Mouse (Mus musculus) kidney, adult 2 months (tissue): Measurements from ENCODE around the gene Emc8. TPM values are rescaled to one million over a fixed set of nuclear protein-coding genes. Genes with fewer than 3 reads are reported as not detected.
"Not testable (repeated sequence)": the region's sequence is repeated elsewhere in the genome, so short reads cannot be mapped to it uniquely, and the experiment has no call there.

Source experiments
- DNase-seq: peaks from one replicate; pipeline ENCODE4 v3.0.0; 2021
- H3K27ac ChIP-seq: fragments of 200-500 bp; 2 replicates; pipeline ENCODE4 v1.5.1; 2012; ENCODE audit warnings: low read depth, low read length, control low read depth, inconsistent platforms; ENCODE audit not compliant: insufficient read depth
- H3K27me3 ChIP-seq: fragments of 200-500 bp; replicated peaks from 2 replicates; pipeline ENCODE4 v1.6.1; 2012; ENCODE audit warnings: mild to moderate bottlenecking, moderate library complexity, low read length, inconsistent platforms; ENCODE audit not compliant: control insufficient read depth, insufficient read depth
- H3K36me3 ChIP-seq: fragments of 200-500 bp; 2 replicates; pipeline ENCODE4 v1.6.1; 2012; ENCODE audit warnings: mild to moderate bottlenecking, moderate library complexity, low read length, inconsistent platforms; ENCODE audit not compliant: control insufficient read depth, insufficient read depth
- H3K4me1 ChIP-seq: fragments of 200-500 bp; 2 replicates; pipeline ENCODE4 v1.6.1; 2011; ENCODE audit warnings: low read length; ENCODE audit not compliant: control insufficient read depth, insufficient read depth
- H3K4me3 ChIP-seq: fragments of 200-500 bp; 2 replicates; pipeline ENCODE4 v1.5.1; 2011; ENCODE audit warnings: mild to moderate bottlenecking, low read depth, low read length, control low read depth; ENCODE audit not compliant: insufficient read depth
- CTCF ChIP-seq: fragments of 200-500 bp; conservative IDR thresholded peaks from 2 replicates; pipeline ENCODE4 v1.5.1; 2011; ENCODE audit warnings: low read depth, mild to moderate bottlenecking, control low read depth, low read length, moderate library complexity, mixed read lengths; ENCODE audit not compliant: insufficient read depth, insufficient read length
- POLR2A ChIP-seq: fragments of 200-500 bp; IDR thresholded peaks from one replicate; pipeline ENCODE4 v1.6.1; 2011; ENCODE audit warnings: low read depth, low read length, control low read depth
- WGBS: fragments of 180-500 bp; shearing (Covaris S2); methylation state at CpG from one replicate; pipeline ENCODE4 v1.1.7; 2018; 5-methylcytosine and 5-hydroxymethylcytosine counted together
- polyA plus RNA-seq: library from polyadenylated mRNA; depleted of rRNA; stranded (reverse); fragments of >200 nt; gene quantifications from 2 replicates; pipeline ENCODE4 v1.2.3, GENCODE M21; 2012

The Emc8 gene
- polyA plus RNA-seq, 1 experiment, result 67.0 TPM

DNA sequence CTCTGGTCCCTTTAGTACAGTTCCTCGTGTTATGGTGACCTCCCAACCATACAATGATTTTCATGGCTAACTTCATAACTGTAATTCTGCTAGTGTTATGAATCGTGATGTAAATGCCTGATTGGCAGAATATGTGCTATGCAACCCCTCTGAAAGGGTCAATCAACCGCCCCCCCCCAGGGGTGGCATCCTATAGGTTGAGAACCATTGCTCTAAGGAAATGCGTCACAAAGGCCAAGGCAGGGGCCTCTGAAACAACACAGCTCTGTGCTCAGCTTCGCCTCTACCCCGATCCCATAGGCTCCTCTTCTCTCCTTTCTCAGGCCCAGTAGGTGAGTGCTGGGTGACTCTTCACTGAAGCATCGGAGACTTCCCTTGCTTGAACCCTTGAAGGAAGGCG, 17.2 kb upstream of the Emc8 start:
- TF ChIP-seq CTCF (no peak), POLR2A (no peak)
- H3K27ac ChIP-seq, result no peak overlapping the region
- H3K4me3 ChIP-seq, result no peak overlapping the region
- H3K27me3 ChIP-seq, result no peaks in the 10 kb centered on the region
- DNase-seq, result no peak
- 91% methylated on average over 8 of the region's 8 CpGs for WGBS
- no peaks in the 10 kb centered on the region for H3K36me3 ChIP-seq
- H3K4me1 ChIP-seq, result no peaks in the 10 kb centered on the region

DNA sequence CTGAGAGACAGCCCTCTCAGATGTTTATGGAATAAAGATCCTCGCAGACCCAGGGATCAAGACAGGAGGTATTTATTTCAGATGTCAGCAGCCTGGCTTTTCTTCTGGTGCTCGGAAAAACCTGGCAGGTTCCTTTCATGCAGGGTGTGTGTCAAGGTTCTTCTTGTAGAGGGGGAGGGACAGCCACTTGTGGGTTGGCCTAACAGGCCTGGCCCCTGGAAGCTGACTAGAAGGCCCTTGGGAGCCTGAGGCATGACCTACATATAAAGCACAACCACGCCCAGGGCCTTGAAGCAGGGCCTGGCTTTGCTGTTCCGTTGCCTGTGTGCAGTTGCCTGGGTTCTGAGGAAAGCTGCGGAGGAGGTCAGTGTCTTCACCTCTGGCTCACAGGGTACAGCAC, 16.7 kb upstream of the Emc8 start:
- no peak for TF ChIP-seq CTCF
- no peak for TF ChIP-seq POLR2A
- DNase-seq, result no peak
- Histone ChIP-seq H3K4me3 (no peak overlapping the region), H3K27ac (no peak overlapping the region), H3K4me1 (no peaks in the 10 kb centered on the region), H3K27me3 (no peaks in the 10 kb centered on the region), H3K36me3 (no peaks in the 10 kb centered on the region)
- 82% methylated on average over 5 of the region's 5 CpGs for WGBS

DNA sequence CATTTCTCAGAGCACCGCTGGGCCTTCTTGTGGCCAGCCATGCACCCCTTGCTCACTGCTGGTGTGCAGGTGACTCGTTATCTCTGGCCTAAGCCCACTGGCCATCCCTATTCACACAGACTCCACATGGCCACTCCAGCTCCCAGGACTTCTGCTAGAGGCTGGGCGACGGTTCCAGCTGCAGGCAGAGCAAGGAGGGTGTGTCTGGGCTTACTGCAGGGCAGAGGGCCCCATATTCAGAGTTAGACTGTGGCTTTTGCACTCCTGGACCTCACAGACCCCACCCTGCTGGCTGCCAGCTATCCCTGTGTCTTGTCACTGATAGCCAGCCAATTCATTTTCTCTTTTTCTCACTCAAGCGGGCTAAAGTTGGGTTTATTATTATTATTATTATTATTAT, 15.7 kb upstream of the Emc8 start:
- 84% methylated on average over 5 of the region's 5 CpGs for WGBS
- Histone ChIP-seq H3K4me1 (no peaks in the 10 kb centered on the region), H3K27me3 (no peaks in the 10 kb centered on the region), H3K36me3 (no peaks in the 10 kb centered on the region), H3K27ac (no peak overlapping the region), H3K4me3 (no peak overlapping the region)
- no peak for DNase-seq
- TF ChIP-seq CTCF (no peak), POLR2A (no peak)

DNA sequence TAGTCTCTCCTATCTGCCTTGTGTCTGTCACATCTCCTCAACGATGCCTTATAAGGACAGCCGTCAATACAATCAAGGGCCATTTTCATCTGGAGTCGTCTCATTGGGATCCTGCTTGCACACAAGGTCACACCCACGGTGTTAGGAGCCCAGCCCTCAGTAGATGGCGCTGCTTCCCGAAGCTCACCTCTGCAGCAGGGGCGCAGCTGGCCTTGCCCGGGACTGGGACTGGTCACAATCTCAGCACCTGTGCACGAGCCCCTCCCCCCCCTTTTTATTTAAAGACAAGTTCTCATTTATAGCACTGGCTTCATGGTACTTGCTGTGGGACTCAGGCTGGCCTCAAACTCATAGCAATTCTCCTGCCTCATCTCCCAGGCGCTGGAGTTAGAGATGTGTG, 15.2 kb upstream of the Emc8 start:
- Histone ChIP-seq H3K27me3 (no peaks in the 10 kb centered on the region), H3K4me3 (no peak overlapping the region), H3K36me3 (no peaks in the 10 kb centered on the region), H3K27ac (no peak overlapping the region), H3K4me1 (no peaks in the 10 kb centered on the region)
- peak; percentile 81 for DNase-seq
- WGBS, result 13% methylated on average over 10 of the region's 10 CpGs
- TF ChIP-seq CTCF (peak; percentile 90), POLR2A (no peak)

DNA sequence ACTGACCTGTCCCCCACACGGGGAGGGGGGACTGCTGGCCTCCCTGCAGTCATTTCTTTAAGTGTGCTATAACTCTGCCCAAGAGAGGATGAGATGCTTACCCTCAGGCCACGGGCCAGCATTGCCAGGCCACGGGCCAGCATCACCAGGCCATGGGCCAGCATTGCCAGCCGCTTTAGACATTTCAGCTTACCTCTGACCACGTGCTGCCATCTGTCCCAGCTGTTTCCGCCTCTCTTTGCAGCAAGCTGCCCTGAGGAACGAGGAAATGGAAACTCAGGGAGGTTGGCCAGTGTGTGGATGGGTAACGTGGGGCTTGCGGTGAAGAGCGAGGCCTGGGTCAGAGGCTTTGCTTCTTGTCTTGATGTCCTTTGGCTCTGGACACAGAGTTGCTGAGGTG, 12.7 kb upstream of the Emc8 start:
- WGBS, result 85% methylated on average over 10 of the region's 10 CpGs
- H3K4me1 ChIP-seq, result no peaks in the 10 kb centered on the region
- TF ChIP-seq CTCF (no peak), POLR2A (no peak)
- H3K36me3 ChIP-seq, result no peaks in the 10 kb centered on the region
- H3K4me3 ChIP-seq, result no peak overlapping the region
- no peak overlapping the region for H3K27ac ChIP-seq
- H3K27me3 ChIP-seq, result no peaks in the 10 kb centered on the region
- no peak for DNase-seq

DNA sequence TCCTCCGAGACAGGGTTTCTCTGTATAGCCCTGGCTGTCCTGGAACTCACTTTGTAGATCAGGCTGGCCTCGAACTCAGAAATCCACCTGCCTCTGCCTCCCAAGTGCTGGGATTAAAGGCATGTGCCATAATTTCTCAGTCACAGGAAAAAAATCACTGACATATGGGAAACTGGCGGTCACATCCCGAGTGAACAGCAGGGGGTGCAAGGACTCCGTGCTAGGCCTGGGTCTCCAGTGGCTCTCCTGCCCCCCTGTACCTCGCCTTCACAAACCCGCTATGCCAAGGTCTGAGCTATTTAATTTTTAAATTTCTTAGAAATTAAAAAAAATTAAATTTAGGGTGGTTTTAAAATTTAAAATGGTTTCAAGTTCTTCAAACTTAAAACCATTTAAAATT, 12.0 kb upstream of the Emc8 start:
- TF ChIP-seq CTCF, result peak; percentile 62
- not testable (repeated sequence) for H3K27me3 ChIP-seq, H3K27ac ChIP-seq, H3K36me3 ChIP-seq, DNase-seq, H3K4me3 ChIP-seq, H3K4me1 ChIP-seq
- 50% methylated on average over 7 of the region's 7 CpGs for WGBS

DNA sequence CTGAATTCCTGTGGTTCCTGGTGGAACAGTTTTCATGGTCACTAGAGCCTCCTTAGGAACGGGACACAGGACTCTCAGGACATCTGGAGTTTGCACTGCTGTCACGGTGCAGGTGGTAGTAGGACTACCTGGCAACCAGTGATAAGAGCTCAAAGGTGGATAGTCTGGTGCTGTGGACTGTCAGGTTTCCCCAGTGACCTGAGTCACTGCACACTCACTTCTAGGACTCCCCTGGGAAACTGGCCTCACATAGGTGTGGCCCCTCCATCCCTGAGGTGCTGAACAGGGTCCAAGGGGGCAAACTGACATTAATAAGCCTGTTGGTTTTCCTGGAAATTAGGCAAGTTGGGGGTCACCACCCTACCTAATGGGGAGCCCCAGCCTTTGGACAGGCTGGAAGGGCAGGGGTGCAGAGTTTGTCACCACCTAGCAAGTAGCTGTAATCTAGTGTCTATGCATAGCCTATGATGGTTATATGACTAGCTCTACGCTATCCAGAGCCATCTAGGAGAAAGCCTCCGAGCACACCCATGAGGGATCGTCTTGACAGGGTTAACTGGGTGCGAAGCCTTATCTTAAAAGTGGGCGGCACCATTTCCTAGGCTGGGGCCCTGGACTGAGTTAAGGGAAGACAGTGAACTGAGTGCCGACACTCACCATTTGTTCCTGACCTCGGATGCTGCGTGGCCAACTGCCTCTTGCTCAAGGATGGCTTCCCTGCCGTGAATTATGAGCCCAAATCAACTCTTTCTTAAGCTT, 11.4 kb upstream of the Emc8 start:
- DNase-seq, result no peak
- Histone ChIP-seq H3K27me3 (no peaks in the 10 kb centered on the region), H3K4me3 (no peak overlapping the region), H3K27ac (no peak overlapping the region), H3K36me3 (no peaks in the 10 kb centered on the region), H3K4me1 (no peaks in the 10 kb centered on the region)
- WGBS, result 53% methylated on average over 11 of the region's 11 CpGs
- no peak for TF ChIP-seq POLR2A
- no peak for TF ChIP-seq CTCF
